Mouse (Mus musculus): ENCODE data around the gene Dapk3. TPM values are rescaled to one million over a fixed set of nuclear protein-coding genes. Genes with fewer than 3 reads are reported as not detected.

The Dapk3 gene
- total RNA-seq (2021) = 10 to 100 TPM; 41.9 to 45.7 TPM

DNA sequence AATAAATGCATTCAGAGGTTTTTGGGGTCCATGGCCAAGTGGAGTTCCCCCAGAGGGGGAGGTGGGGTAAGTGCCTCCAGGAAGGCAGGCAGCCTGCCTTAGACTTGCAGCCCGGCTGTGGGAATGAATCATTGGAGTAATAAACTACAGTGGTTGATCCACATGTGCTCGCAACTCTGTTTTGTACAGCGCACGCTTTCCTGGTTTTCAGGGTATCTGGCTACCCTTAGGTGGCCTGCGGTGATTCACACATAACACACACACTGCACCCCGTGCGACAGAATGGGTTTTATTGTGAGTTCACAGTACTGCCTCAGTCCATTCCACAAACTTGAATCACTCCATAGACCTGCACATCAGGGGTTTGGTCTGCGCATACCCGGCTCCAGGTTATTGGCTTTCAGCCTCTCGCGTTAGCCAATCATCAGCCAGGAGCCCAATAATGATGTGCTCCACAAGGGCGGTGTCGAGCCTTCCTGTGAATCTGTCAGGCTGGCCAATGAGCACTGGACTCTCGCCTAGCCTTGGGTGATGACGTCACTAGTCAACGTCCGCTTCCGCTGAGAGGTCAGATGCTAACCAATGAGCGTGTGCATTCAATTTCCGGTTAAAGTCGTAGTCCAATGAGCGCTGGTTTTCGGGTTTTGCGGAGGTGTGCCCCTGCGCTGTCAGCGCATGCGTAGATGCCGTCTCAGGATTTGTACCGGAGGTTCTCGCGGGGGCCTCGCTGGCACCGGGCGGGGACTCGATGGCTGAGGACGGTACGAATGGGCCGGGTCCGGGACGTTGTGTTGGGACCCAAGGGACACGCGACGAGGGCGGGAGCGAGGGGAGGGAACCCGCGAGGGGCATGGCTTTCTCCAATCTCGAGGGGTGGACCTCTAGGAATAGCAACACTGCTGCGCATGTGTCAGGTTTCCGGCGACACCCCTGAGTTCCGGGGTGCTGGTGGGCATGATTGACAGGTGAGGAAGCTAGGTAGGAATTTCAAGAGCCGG lies at the start of gene Dapk3:
Dapk3 (plus strand) TSS at position 670 of the 998 bp plus-strand sequence.
- DNase-seq = peak; percentile 96

DNA sequence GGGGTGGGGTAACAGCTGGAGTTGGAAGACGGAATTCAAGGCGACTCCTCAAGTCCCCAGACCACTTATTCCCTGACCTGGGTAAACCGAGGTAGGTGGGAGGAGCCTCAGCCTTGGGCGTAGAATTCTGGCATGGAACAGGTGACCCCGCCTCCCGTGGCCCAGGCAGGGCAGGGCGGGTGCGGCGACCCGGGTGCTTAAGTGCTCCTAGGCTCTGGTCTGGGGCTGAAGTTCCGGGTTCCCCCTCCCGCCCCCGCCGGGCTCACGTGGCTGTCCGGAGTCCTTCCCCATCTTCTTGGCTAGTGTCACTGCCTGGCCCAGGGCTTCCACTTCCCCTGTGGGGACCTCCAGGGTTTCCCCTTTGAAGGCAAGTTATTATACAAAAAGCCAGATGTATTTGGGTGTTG lies 48.6 kb upstream of the Dapk3 start:
- DNase-seq = peak; percentile 64

DNA sequence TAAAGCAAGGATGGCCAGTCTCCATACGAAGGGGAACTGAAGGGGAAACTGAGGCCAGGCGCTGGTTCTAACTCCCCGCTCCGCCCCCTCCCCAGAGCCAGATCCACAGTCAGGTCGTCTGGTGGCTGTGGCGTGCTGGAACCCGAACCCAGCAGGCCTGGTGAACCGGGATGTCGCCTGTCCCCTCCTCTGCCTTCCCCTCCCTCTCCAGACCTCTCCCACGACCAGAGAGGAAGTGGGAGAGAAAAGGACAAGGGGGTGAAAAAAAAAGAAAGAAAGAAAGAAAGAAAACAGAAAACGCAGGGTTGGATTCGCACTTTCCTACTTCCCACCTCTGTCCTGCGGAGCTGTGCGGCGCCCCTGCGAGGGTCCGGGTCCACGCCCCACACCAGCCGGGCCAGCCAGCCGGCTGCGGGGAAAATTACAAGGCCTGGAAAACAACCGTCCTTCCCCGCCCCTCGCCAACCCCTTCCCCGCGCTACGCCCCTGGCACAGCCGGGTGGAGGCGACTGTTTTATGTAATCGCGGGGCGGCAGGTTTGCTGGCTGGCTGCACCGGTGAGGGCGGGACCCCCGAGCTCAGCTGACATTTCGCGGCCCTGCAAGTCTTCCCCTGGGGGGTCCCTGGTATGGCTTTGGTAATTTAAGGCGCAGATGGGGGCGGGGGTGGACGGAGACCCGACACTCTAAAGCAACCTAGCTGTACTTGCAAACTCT lies 47.7 kb upstream of the Dapk3 start, which contains the start of gene Zbtb7a:
Zbtb7a (plus strand) TSS at position 255 of the 716 bp plus-strand sequence.
- peak; percentile 46 for DNase-seq

DNA sequence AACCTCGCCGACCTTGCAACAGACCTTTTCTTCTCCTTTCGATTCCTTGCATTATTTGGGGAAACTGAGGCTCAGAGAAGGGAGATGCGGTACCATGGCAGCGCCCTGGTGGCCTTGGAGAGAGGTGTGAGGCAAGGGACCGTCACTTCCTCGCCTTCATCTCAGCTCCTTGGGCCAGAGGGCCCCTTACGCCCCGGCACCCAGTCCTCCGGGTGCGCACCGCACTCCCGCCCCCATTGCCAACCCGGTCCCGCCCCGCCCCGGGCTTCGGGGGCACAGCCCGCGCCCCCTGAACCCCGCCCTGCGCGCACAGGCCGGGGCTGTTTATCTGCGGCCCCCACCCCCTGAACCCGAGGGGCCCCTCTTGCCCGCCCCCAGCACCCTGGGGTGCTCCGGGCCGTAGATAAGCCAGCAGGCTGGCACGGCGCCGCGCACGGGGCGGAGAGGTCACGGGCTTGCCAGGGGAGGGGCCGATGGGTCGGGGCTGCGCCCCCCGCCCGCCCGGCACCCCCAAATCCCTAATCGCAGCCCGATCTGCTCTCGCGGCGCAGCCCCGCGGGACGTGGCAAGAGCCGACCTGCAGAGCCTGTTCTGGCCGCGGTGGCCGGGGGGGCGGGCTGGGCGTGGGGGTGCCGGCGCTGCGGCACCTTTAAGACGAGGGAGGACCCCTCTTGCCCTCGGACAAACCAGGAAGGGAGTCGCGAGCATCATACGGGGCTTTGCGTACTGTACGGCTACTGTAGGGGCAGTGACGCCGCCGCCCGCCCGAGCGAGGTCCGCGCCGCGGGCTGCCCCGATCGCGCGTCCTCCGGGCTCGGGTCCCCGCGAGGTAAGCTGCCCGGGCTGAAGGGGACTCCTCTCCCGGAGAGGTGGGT lies 46.7 kb upstream of the Dapk3 start:
- peak; percentile 79 for DNase-seq

DNA sequence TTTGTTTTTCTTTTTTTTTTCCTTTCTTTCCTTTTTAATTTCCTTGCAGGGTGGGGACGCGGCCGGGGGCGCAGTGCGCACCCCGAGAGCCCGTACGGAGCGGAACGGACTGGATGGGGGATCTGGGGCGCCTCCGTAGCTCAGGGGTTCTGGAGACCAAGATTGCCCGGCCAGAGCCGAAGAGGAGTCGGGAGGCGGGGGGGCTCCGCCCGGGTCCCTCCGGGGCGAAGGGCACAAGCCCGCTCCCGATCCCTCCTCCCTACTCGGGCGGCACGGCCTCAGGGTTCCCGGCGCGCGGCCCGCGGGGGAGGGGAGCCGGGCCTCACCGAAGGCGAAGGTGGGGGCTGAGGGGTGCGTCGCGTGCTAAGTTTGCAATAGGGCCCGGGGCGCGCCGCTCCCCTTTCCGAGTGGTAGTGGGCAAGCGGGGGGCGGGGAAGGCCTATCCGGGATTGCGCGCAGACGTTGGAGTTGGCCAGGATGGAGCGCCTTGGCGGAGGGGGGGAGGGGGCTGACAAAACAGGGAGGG lies 46.0 kb upstream of the Dapk3 start:
- DNase-seq = peak; percentile 82

DNA sequence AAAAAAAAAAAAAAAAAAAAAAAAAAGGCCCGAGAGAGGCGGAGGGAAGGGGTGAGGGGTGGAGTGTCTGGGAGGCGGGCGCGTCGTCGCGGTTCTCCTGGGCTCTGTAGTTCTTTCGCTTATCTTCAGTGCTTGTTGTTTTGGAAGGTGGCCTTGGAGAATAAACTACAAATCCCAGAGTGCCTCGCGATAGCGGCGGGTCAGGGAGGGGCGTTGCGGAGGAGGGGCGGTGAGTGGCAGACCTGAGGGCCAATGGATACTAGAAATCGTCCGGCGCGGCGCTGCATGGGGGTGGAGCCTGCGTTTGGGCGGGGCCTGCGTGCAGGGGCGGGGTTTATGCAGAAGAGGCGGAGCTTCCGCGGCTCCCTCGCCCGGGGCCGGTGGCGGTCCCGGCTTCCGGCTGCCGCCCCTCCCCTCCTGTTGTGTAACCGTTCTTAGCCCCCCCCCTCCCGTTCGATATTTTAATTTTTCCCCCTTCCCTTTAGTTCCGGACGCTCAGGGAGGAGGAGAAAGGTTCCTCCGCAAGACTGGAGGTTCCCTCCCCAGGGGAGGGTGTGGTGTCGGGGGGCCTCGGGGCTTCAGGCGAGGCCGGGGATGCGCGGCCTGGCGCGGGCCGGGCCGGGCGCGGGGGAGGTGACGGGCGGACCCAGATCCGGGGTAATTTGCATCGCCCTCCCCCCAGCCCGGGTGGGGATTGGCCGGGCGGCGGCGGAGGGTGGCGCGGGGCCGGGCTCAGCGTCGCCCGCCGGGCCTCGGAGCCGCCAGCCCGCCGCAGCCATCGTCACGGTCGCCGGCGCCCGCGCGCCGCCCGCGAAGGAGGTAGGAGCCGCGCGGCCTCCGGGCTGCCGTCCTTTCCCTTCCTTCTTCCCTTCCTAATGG lies 45.3 kb upstream of the Dapk3 start:
- peak; percentile 100 for DNase-seq

DNA sequence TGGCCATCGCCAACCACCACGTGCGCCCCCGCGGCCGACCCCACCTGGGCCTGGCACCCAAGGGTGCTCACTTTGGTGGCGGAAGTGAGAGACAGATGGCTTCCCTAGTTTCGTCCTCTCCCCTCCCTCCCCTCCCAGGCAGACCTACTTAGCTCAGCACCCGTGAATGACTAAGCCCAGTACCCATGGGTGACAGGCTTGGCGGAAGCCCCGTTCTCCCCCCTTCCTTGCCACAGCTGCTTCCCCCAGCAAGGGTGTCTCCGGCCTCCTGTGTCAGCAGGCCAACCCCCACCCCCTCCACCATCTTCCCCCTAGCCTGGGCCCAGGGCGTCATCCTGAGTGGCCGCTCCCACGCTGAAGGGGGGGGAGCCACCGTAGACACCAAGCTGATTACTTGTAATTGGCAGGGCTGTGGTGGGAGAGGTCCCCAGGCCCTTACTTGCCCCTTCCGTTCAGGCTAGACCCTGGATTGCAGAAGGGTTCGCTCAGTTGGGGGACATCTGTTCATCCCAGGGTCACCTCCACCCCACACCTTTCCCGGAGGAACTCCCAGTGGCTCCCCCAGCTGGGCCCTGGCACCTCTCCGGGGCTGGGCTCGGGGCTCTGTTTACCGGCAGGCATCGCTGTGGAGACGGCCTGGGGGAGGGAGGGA lies 44.5 kb upstream of the Dapk3 start:
- peak; percentile 69 for DNase-seq

DNA sequence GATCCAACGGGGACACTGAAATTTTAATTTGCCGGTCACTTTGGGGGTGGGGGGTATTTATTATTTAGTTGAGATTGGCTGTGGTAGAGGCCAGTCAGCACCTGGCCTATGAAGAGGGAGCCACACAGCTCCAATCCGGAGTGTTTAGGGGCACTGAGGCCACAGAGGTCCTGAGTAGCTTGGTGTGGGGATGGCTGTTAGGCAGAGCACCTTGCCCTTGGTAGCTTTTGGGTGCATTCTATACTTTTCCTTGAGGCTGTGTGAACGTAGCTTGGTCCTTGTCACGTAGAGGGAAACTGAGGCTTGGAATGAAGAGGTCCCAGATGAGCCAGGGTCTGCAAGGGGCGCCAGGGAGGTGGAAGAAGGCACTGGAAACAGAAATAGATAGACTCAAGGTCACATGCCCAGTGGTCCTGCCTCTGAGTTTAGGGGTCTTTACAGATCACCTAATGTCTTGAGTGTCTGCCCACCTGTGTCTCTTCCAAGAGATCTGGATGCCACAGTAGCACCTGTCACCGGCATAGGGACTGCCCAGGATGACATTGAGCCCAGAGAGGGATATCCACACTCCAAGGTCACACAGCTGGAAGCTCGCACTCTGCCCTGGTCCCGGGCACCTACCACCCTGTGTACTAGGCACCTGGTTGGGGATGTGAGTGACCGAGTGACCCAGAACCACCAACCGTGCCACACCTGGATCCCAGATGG lies 43.8 kb upstream of the Dapk3 start:
- DNase-seq = no peak

DNA sequence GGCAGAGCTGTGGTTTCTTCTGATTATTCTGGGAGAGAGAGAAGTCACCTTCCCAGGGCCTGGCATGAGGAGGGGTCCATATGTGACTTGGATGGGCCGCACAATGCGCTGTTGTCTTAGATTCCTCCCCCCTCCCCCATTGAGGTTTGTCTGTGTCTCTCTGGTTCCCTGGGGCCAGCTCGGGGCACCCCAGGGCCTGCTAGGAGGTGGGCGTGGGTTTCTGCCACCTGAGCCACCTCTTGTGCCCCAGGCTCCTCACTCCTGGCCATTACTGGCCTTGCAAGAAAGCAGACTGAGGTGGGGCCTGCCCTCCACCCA lies 43.3 kb upstream of the Dapk3 start:
- DNase-seq = no peak

DNA sequence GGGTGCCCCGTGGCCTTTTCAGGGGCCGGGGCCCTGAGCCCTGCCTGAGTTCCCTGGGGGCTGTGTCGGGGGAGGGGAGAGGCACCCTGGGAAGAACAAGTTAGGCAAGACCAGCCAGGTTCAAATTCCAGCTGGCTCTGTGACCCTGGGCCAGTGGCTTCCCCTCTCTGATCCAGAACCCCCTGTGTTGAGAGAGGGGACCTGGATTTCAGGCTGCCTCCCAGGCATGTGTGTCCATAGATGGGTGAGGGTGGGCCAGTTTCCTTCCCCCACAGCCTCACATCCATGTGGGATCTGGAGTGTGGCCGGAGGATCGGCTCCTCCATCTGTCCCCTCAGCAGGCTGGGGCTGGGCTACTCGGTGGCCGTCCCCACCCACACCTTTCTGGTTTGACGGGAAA lies 42.8 kb upstream of the Dapk3 start:
- DNase-seq = no peak

DNA sequence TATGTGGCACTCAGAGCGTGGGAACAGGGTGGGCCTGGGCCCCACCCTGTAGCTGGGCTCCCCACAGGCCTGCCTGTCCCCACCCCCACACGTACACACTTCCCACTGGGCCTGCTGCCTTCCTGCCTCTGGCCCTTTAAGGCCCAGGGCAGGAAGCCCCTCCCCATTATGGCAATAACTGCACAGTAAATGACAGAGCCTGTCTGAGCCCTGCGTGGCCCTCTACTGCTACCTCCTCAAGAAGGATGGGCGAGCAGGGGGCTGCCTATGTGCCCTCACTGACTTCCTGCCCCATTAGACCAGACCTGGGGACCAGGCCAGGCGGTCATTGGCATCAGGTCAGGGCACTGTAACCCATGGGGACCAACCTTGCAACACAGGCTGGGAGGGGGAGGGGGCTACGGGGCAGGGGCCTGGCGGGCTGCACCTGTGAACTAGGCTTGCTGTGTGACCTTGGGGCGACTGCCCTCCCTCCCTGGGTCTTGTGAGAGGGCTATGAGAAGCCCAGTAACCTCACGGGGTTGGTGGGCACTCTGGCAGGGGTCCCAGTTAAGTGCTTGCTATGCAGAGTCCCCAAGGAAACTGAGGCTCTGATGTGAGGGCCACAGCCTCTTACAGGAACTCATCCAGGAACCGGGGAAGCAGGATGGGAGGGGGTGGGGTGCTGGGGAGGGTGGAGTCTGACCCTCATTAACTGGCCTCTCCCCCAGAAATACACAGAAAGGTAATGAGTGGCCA lies 41.9 kb upstream of the Dapk3 start:
- DNase-seq = no peak

DNA sequence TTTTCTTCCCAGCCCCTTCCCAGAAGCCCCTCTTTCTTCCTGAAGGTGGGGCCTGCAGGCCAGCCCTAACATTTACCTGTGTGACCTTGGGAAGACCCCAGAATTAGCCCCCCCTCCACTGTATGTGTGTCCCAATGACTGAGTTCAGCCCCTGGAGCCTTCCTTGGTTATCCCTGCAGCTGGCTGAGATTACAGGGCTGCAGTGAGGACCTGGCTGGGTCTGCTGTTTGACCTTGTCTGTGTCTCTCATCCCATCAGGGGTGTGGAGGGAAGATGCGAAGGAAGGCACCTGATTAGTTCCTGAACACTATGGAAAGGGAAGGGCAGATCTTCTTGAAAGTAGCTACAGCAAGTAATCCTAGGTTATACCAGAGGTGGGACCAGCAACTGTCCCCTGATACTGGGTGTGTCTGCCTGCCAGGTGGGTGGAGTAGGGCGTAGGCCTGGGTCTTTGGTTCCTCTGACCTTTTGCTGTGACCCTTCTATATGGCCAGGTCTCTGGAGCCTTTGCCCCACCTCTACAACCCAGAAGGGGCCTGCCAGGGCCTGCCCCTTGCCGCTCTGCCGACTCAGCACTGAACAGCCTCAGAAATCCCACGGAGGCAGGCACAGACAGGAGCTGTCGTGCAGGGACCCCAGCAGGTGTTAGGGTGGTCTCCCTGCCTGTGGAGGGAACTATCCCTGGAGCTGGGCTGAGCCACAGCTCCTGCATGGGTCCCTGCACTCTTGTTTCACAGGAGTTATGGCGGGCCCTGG lies 41.2 kb upstream of the Dapk3 start:
- no peak for DNase-seq

DNA sequence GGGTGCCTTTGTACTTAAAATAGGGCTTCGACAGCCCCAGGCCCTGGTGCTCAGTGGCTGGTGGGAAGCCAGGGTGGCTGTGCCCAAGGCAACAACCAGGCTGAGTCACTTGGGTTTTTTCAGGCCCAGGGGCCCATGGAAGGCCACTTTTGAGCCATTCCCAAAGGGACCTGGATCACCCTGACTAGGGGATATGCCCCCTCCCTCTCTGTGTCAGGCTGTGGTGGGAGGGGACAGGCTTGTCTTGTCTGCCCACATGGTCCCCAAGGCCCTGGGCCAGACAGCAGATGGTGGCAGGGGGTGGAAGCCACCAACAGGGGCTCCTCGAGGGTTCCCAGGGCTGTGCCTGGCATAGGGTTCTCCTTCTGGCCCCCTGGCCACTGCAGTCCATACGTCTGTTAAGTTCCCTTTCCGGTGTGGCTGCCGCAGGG lies 40.2 kb upstream of the Dapk3 start:
- no peak for DNase-seq

DNA sequence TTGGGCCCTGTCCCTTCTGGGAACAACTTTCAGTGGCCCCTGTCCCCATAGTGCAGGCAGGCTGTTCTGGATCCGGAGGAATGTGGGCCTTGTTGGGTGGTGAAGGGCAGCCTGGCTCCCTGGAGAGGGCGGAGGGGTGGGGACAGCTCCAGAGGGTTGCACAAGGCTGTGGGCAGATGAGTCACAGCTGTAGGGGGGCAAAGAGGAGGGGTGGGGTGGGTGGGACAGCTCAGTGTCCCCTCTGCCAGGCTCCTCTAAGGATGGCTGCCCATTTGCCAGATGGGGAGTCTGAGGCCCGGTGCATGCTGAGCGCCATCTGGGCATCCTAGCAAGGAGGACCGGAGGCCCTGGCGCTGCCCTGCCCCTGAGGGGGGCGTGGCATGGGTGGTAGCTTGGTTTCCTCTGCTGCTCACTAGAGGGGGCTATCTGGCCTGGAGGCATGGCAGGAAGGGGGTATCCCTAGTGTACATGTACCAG lies 39.6 kb upstream of the Dapk3 start:
- no peak for DNase-seq

DNA sequence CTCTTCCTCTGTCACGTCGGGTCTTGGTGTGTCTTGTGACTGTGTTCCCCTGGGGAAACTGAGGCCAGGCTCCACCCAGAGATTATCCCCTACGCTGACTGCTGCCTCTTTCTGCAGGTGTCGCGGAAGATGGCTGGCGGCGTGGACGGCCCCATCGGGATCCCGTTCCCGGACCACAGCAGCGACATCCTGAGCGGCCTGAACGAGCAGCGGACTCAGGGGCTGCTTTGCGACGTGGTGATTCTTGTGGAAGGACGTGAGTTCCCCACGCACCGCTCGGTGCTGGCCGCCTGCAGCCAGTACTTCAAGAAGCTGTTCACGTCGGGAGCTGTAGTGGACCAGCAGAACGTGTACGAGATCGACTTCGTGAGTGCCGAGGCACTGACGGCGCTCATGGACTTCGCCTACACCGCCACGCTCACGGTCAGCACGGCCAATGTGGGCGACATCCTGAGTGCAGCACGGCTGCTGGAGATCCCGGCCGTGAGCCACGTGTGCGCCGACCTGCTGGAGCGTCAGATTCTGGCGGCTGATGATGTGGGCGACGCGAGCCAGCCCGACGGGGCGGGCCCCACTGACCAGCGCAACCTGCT lies 38.9 kb upstream of the Dapk3 start:
- DNase-seq = no peak

DNA sequence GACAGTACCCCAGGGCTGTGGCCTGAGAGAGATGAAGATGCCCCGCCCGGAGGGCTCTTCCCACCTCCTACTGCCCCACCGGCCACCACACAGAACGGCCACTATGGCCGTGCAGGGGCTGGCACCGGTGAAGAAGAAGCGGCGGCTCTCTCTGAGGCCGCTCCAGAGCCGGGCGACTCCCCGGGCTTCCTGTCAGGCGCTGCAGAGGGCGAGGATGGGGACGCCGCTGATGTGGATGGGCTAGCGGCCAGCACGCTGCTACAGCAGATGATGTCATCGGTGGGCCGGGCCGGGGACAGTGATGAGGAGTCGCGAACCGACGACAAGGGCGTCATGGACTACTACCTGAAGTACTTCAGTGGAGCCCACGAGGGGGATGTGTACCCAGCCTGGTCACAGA lies 38.1 kb upstream of the Dapk3 start:
- peak; percentile 70 for DNase-seq

DNA sequence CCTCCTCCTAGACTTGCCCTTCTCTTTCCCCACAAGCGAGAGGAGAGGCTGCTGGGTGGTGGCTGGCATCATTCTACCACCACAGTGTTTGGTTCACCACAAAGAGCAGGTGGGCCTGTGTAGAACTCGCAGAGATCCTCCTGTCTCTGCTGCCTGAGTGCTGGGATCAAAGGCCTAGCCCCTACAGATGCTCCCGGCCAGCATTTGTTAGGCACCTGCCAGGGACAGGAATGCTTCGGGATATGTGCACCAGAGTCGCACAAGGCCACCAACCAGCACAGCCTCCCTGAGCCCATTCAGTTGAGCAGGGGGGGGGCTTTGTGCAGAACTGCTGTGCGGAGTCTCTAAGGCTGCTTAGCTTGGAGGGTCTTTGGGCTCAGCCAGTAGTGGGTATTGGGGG lies 37.5 kb upstream of the Dapk3 start:
- DNase-seq = no peak

DNA sequence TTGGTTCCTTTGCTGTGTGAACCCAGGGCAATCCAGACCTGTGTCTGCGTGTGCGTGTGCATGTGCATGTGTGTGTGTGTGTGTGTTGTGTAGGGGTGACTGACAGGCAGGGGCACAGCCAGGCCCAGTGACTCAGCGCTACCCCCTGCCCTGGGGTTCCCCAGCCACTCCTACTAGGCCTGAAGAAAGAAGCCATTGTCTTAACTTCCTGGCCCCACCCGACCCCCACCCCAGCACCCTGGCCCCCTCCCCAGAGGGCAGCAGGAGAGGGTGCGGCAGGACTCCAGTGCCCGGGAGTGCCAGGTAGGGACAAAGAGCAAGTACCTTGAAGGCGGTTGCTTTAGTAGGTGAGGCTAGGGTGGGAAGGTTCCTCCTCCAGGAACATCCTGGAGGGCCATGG lies 37.0 kb upstream of the Dapk3 start:
- DNase-seq = no peak
